Mouse (Mus musculus) liver, embryonic 14.5 days (tissue): ENCODE measurements around the gene Dnah8.
"Not testable (repeated sequence)": the region's sequence is repeated elsewhere in the genome, so short reads cannot be mapped to it uniquely, and the experiment has no call there.

Source experiments
- CTCF ChIP-seq: IDR thresholded peaks from 2 replicates; pipeline ENCODE4 v1.5.1; 2016; ENCODE audit warnings: antibody characterized with exemption, low read depth, control low read depth
- EP300 ChIP-seq: IDR thresholded peaks from 2 replicates; pipeline ENCODE4 v1.6.1; 2016; ENCODE audit warnings: antibody characterized with exemption, low read depth

DNA sequence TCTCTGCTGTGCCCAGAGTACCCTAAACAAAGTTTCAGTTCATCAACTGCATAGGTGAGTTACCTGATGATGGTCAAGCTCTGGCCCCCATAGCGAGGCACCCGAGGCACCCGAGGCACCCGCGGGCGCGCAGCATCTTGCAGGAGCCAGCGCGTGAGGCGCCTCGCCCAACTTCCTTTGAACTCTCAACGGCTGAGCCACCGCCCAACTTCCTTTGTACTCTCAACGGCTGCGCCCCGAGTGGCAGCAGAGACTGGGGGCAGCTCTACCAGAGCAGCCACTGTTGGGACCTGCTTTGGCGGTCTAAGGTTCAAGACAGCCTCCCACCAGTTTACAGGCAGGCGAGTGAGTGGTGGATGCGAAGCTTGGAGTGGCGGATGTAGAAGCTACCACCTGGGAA, 2.6 kb downstream of the Dnah8 start, which contains the start of gene Glo1:
- not testable (repeated sequence) for TF ChIP-seq CTCF, EP300
